Mouse (Mus musculus): ENCODE results near the gene Fam155a. TPM values are rescaled to one million over a fixed set of nuclear protein-coding genes. Genes with fewer than 3 reads are reported as not detected.
A peak's percentile ranks its signal among the peaks of the same experiment; 100 is the strongest.

Gene Fam155a
- polyA plus RNA-seq, 1 experiment from 2014 or later = 0.96 TPM

DNA sequence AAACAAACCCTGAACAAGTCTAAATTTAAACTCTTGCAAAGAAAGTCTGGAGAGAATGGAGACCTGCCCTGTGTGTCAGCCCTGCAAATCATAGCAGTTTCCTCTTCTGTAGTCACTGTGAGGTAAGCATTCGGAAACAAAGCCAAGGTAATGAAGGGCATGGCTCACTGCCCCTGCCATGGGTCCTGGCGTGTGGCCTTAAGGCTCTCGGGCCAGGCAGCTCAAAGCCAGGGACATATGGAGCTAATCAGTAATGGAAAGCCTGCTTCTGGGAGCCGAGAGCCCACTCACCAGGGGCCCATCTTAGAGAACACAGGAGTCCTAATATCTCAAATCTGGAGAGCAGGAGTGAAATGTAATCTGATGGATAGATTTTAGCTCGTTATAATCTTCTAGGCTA is 525.0 kb downstream of the Fam155a start:
- no peak for TF ChIP-seq CTCF (IDR thresholded peaks at IDR 0.05; ENCODE audit: low read depth)
- H3K36me3 ChIP-seq (ENCODE audit: control insufficient read depth, insufficient read depth) = no peaks in the 10 kb centered on the region
- no peaks in the 10 kb centered on the region for H3K9me3 ChIP-seq (ENCODE audit: control insufficient read depth)
- WGBS = 62% methylated on average over 5 of the region's 5 CpGs
- H3K4me3 ChIP-seq (ENCODE audit: low read depth, low read length) = no peak overlapping the region
- no peaks in the 10 kb centered on the region for H3K27me3 ChIP-seq (replicated peaks; ENCODE audit: control insufficient read depth, insufficient read depth, low read length)
- ATAC-seq = no peak
- H3K9ac ChIP-seq (ENCODE audit: low read depth, low read length) = no peak overlapping the region
- H3K4me1 ChIP-seq (replicated peaks; ENCODE audit: control insufficient read depth, insufficient read depth, low read length) = no peaks in the 10 kb centered on the region
- H3K4me2 ChIP-seq (replicated peaks; ENCODE audit: low read depth) = no peak overlapping the region
- H3K27ac ChIP-seq (ENCODE audit: low read depth, low read length) = no peak overlapping the region

GRCm38 (mm10) chr8:9240996-9241395 is 530.0 kb downstream of the Fam155a start:
- Histone ChIP-seq H3K4me1 (replicated peaks; ENCODE audit: control insufficient read depth, insufficient read depth, low read length) (no peaks in the 10 kb centered on the region), H3K9me3 (ENCODE audit: control insufficient read depth) (no peaks in the 10 kb centered on the region), H3K27me3 (replicated peaks; ENCODE audit: control insufficient read depth, insufficient read depth, low read length) (no peaks in the 10 kb centered on the region), H3K9ac (ENCODE audit: low read depth, low read length) (no peak overlapping the region), H3K4me3 (ENCODE audit: low read depth, low read length) (no peak overlapping the region), H3K4me2 (replicated peaks; ENCODE audit: low read depth) (no peak overlapping the region), H3K27ac (ENCODE audit: low read depth, low read length) (no peak overlapping the region), H3K36me3 (ENCODE audit: control insufficient read depth, insufficient read depth) (no peaks in the 10 kb centered on the region)
- TF ChIP-seq CTCF (IDR thresholded peaks at IDR 0.05; ENCODE audit: low read depth) = no peak
- no peak for ATAC-seq
- WGBS = 15% methylated on average over 5 of the region's 5 CpGs

DNA sequence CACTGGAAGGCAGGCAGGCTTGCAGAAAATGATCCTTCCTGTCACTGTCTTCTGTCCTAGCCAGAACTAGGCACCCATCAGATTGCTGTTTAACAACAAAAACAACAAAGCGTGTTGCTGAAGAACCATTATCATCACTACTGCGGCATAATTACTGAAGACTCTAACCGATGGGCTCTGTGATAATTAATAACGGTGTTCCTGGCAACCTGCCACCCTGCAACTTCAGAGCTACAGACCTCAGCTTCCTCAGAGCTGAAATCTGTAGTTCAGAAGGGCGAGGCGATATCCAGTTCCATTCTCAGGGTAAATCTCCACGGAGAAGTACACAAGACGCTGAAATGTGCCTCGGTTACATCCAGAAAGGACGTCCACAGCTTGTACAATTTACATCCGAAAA is 531.2 kb downstream of the Fam155a start:
- H3K9ac ChIP-seq (ENCODE audit: low read depth, low read length) = no peak overlapping the region
- no peak overlapping the region for H3K27ac ChIP-seq (ENCODE audit: low read depth, low read length)
- no peak for ATAC-seq
- TF ChIP-seq CTCF (IDR thresholded peaks at IDR 0.05; ENCODE audit: low read depth) = no peak
- WGBS = 45% methylated on average over 11 of the region's 11 CpGs
- no peaks in the 10 kb centered on the region for H3K9me3 ChIP-seq (ENCODE audit: control insufficient read depth)
- H3K4me2 ChIP-seq (replicated peaks; ENCODE audit: low read depth) = no peak overlapping the region
- no peaks in the 10 kb centered on the region for H3K4me1 ChIP-seq (replicated peaks; ENCODE audit: control insufficient read depth, insufficient read depth, low read length)
- no peaks in the 10 kb centered on the region for H3K36me3 ChIP-seq (ENCODE audit: control insufficient read depth, insufficient read depth)
- H3K4me3 ChIP-seq (ENCODE audit: low read depth, low read length) = no peak overlapping the region
- H3K27me3 ChIP-seq (replicated peaks; ENCODE audit: control insufficient read depth, insufficient read depth, low read length) = no peaks in the 10 kb centered on the region

- WGBS = 74% methylated on average over 9 of the region's 9 CpGs
- H3K4me3 ChIP-seq (ENCODE audit: low read depth, low read length) = no peak overlapping the region
- H3K9me3 ChIP-seq (ENCODE audit: control insufficient read depth) = no peaks in the 10 kb centered on the region
- H3K27ac ChIP-seq (ENCODE audit: low read depth, low read length) = no peak overlapping the region
- H3K36me3 ChIP-seq (ENCODE audit: control insufficient read depth, insufficient read depth) = no peaks in the 10 kb centered on the region
- no peaks in the 10 kb centered on the region for H3K27me3 ChIP-seq (replicated peaks; ENCODE audit: control insufficient read depth, insufficient read depth, low read length)
- H3K4me1 ChIP-seq (replicated peaks; ENCODE audit: control insufficient read depth, insufficient read depth, low read length) = no peaks in the 10 kb centered on the region
- no peak overlapping the region for H3K9ac ChIP-seq (ENCODE audit: low read depth, low read length)
- no peak for TF ChIP-seq CTCF (IDR thresholded peaks at IDR 0.05; ENCODE audit: low read depth)
- H3K4me2 ChIP-seq (replicated peaks; ENCODE audit: low read depth) = no peak overlapping the region
- no peak for ATAC-seq
Measured at GRCm38 (mm10) chr8:9238974-9239373, 532.0 kb downstream of the Fam155a start.

DNA sequence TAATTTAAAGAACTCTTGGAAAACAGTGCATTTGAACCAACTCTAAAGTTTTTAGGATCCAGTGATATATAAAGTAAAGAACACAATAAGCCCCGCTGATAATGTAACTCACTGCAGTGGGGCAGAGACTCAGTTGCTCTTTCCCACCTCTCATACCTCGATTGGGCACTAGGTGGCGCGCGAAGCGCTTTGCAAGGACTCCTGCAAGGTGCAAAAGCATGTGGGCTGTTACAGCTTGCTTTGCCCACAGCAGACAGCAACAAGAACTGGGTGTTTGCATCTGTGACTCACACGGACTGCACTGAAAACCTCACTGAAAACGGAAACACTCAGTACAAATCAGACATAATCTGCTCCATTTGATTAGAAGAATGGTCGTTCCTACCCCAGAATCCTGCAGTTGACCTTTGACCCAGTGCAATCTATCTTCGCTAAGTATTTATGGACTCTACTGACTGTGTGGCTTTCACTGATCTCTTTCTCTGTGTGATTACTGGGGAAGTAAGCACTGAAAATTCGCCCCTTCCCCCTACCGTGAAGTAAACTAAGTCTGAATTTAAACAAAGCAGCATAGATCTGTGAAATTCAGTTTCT is 537.5 kb downstream of the Fam155a start:
- H3K4me2 ChIP-seq (replicated peaks; ENCODE audit: low read depth) = peak overlapping the region; percentile 42
- WGBS = 2% methylated on average over 12 of the region's 12 CpGs
- H3K9me3 ChIP-seq (ENCODE audit: control insufficient read depth) = no peaks in the 10 kb centered on the region
- ATAC-seq = peak; percentile 75
- no peak overlapping the region for H3K4me3 ChIP-seq (ENCODE audit: low read depth, low read length)
- H3K9ac ChIP-seq (ENCODE audit: low read depth, low read length) = no peak overlapping the region
- H3K27me3 ChIP-seq (replicated peaks; ENCODE audit: control insufficient read depth, insufficient read depth, low read length) = no peaks in the 10 kb centered on the region
- H3K36me3 ChIP-seq (ENCODE audit: control insufficient read depth, insufficient read depth) = no peaks in the 10 kb centered on the region
- no peaks in the 10 kb centered on the region for H3K4me1 ChIP-seq (replicated peaks; ENCODE audit: control insufficient read depth, insufficient read depth, low read length)
- no peak overlapping the region for H3K27ac ChIP-seq (ENCODE audit: low read depth, low read length)
- peak; percentile 97 for TF ChIP-seq CTCF (IDR thresholded peaks at IDR 0.05; ENCODE audit: low read depth)

DNA sequence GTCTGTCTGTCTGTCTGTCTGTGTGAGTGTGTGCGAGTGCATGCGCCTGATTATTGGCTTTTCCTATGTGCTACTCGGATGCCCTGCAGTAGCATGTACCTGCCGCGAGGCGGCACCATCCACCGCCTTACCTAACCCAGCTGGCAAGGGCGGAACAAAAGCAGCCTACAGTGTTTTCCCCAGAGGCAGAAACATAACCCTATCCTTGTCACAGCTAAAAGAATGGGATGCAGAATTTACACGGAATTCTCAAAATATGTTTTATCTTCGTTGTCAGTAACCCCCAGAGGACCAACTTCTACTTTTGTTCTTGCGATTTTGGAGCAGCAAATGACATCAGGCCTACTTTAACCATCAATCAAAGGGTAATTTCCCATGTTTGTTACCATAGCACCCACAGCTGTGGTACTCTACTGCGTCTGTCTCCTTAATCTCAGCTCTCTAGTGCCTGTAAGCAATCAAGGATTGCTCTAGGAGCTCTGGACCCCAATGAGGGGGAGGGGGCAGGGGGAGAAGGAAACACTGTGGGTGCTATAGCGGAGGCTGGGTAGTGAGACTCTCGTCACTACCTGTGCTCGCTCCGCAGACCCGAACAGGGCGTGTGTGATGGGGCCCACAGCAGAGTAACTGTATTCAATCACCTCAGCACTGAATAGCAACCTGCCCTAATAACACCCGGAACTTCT is 543.0 kb downstream of the Fam155a start:
- no peak overlapping the region for H3K27ac ChIP-seq (ENCODE audit: low read depth, low read length)
- no peak overlapping the region for H3K4me2 ChIP-seq (replicated peaks; ENCODE audit: low read depth)
- H3K4me3 ChIP-seq (ENCODE audit: low read depth, low read length) = no peak overlapping the region
- no peaks in the 10 kb centered on the region for H3K36me3 ChIP-seq (ENCODE audit: control insufficient read depth, insufficient read depth)
- WGBS = 36% methylated on average over 19 of the region's 19 CpGs
- TF ChIP-seq CTCF (IDR thresholded peaks at IDR 0.05; ENCODE audit: low read depth) = peak; percentile 92
- no peak overlapping the region for H3K9ac ChIP-seq (ENCODE audit: low read depth, low read length)
- ATAC-seq = 0 out of 2 replicates have a peak, but pooled peaks have one; percentile 54
- H3K4me1 ChIP-seq (replicated peaks; ENCODE audit: control insufficient read depth, insufficient read depth, low read length) = no peaks in the 10 kb centered on the region
- no peaks in the 10 kb centered on the region for H3K27me3 ChIP-seq (replicated peaks; ENCODE audit: control insufficient read depth, insufficient read depth, low read length)
- no peaks in the 10 kb centered on the region for H3K9me3 ChIP-seq (ENCODE audit: control insufficient read depth)

All from intestine, postnatal 0 days (tissue).